Mouse (Mus musculus): ENCODE results near the gene Disc1.

Gene Disc1

GRCm38 (mm10) chr8:125053505-125054435, at the start of gene Disc1:
TSS of gene Disc1 (plus strand) at chr8:125054195.
- in situ Hi-C loops (cut with MboI; ENCODE audit: unreplicated experiment in 2 of 2), result loop anchor here (25.0 kb wide), 3 partner anchors 659 to 1209 kb away; partner anchors contain the start of gene Ntpcr (in 1 of the 2)

DNA sequence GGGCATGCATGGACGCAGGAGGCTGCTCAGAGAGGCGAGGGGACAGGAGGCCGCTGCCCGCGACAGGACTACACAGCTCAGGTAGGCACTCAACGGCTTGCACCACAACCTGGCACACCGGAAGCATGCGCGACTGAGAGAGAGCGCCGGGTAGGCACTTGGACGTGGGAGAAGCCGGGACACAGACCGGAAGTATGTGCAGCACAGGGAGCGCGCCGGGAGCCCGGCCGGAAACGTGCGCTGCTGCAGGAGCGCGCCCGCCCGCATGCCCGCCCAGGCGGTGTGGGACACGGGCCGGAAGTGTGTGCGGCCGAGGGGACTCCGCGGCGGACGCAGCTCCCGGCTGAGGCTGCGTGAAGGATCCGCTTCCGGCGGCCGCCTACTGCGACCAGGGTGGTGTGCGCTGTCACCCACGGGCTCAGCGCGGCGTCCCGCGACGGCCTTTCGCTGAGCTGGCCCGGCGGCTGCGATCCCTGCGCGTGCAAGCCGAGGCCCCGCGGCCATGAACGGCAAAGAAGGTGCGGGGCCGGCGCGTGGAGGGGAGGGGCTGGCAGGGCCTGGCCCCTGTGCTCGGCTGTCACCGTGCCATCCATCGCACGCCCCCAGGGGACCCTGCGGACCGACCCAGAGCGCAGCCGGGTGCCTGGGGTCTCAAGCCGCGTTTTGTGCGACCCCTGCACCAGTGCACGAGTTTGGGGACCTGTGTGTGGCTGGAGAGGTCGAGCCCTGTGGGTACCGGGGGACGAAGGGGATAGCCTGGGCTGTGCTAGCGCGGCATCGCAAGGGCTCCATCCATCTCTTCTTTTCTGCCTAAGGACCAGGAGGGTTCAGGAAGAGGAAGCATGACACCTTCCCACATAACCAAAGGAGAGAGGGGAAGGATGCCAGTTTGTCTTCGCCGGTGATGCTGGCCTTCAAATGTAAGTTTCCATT, 41.0 kb upstream of the Disc1 start, which contains the start of gene Tsnax:
Tsnax (plus strand) TSS at position 303 of the 933 bp plus-strand sequence.
- in situ Hi-C loops (cut with MboI; ENCODE audit: unreplicated experiment in 2 of 2), result loop anchor here in 1 of 2 experiments (10.0 kb wide), 1 partner anchor 58 kb away; no protein-coding TSS in a partner anchor

- in situ Hi-C loops (cut with MboI; ENCODE audit: unreplicated experiment in 2 of 2), result no loop called here
These were observed 29.9 kb upstream of the Disc1 start for GRCm38 (mm10) chr8:125024085-125024484.

DNA sequence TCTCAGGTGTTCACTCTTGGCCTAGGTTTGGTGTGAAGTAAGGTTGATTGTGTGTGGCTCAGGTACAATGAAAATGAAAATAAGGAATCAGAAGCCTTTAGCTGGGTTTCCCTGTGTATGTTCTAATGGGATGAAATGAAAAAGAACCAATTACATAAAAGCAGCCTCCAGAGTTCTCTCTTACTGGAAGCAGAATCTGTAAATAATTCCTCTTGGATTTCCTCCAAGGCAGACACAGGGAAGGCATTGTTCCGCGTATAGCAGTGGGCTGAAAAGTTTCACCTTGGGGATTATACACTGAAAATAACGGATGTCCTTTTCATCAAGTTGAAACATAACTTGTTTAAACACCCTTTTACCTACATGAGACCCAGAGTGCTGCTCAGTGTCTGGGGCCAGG, 26.8 kb upstream of the Disc1 start:
- in situ Hi-C loops (cut with MboI; ENCODE audit: unreplicated experiment in 2 of 2), result no loop called here

GRCm38 (mm10) chr8:125028841-125029240, 25.2 kb upstream of the Disc1 start:
- in situ Hi-C loops (cut with MboI; ENCODE audit: unreplicated experiment in 2 of 2), result no loop called here

GRCm38 (mm10) chr8:125031276-125031675, 22.7 kb upstream of the Disc1 start:
- in situ Hi-C loops (cut with MboI; ENCODE audit: unreplicated experiment in 2 of 2), result loop anchor here (5.0 to 10.0 kb wide), 4 partner anchors 134 to 406 kb away; partner anchors contain the start of genes Exoc8 (in 2 of the 2), Sprtn (in 2 of the 2), 2810004N23Rik (in 1 of the 2) and Gnpat (in 1 of the 2)

DNA sequence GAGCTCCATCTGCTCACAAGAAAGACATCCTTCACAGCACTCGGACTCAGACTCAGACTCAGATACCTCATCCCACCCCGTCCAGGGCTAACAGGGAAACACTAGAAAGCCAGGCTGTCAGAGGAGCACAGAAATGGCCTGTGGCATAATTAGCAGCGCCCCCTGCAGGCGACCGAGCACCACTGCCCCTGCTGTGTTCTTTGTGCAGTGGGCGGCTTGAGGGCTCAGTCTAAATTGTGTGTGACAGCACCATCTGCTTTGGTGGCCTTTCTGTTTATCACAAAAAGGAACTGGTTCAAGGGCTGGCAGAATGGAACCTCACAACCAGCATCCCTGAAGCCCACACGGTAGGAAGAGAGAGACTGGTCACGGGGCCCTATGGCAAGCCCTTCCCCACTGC, 19.3 kb upstream of the Disc1 start:
- in situ Hi-C loops (cut with MboI; ENCODE audit: unreplicated experiment in 2 of 2), result loop anchor here (5.0 to 10.0 kb wide), 4 partner anchors 137 to 410 kb away; partner anchors contain the start of genes Exoc8 (in 2 of the 2), Sprtn (in 2 of the 2), 2810004N23Rik (in 1 of the 2) and Gnpat (in 1 of the 2)

- in situ Hi-C loops (cut with MboI; ENCODE audit: unreplicated experiment in 2 of 2), result loop anchor here (10.0 kb wide), 3 partner anchors 142 to 412 kb away; partner anchors contain the start of genes 2810004N23Rik (in 1 of the 2), Exoc8 (in 1 of the 2), Gnpat (in 1 of the 2) and Sprtn (in 1 of the 2)
These were observed 16.9 kb upstream of the Disc1 start for GRCm38 (mm10) chr8:125037081-125037480.

GRCm38 (mm10) chr8:125038731-125039130, 15.3 kb upstream of the Disc1 start:
- in situ Hi-C loops (cut with MboI; ENCODE audit: unreplicated experiment in 2 of 2), result loop anchor here (10.0 kb wide), 3 partner anchors 144 to 414 kb away; partner anchors contain the start of genes 2810004N23Rik (in 1 of the 2), Exoc8 (in 1 of the 2), Gnpat (in 1 of the 2) and Sprtn (in 1 of the 2)

- in situ Hi-C loops (cut with MboI; ENCODE audit: unreplicated experiment in 2 of 2), result no loop called here
These were observed 13.2 kb upstream of the Disc1 start for GRCm38 (mm10) chr8:125040587-125041375.

DNA sequence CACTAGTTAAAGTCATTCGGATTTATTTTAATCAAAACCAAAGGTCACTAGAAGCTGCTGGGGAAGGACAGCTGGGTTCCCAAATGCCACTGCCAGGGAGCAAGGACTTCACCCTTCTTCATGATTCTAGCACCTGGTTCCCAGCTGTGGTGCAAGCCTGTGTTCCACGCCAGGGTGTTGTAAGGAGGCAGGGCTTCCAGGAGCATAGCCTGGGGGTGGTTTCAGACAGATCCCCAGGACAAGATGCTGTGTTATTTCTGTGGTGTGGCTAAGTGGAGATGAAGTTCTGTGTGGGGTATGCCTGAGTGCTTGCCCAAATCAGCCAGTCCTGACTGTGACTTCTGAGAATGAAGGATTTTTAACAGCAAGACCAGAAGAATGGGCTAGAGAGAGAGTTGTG, 12.5 kb upstream of the Disc1 start:
- in situ Hi-C loops (cut with MboI; ENCODE audit: unreplicated experiment in 2 of 2), result no loop called here

DNA sequence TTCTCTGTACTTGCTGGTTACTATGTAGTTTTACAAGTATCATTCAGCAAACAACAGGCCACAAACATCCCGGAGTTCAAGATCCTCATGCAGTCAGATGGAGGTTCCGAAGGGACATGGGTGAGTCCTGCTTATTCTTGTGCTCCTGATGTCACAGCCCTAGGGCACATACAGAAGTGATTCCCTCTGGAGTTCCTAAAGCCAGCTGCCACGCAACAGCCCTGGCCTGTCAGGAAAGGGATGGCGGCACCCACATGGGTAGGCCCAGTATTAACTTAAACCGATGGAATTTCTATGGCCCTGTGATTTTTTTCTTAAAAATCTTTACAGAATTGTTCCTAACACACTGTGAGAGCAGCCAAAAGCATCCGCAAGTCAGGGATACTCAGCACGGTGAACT, 10.6 kb upstream of the Disc1 start:
- in situ Hi-C loops (cut with MboI; ENCODE audit: unreplicated experiment in 2 of 2), result no loop called here

DNA sequence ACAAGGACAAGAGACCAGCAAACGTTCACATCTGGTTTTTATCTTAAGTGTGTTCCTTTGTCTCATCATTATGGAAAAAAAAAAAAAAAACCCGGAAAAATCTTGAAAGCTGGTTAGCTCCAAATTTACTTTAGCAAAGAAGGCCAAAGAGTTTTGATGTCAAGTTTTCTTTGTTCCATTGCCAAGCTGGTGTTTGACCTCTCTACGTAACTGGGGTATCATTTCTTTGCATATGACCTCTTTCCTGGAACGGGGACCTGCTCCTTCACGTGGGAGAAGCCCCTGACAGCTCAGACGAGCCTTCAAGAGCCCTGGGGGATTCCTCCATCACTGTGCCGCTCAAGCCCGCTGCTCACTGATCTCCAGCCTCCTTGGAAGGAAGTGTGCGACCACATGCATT, 10.1 kb upstream of the Disc1 start:
- in situ Hi-C loops (cut with MboI; ENCODE audit: unreplicated experiment in 2 of 2), result no loop called here

- in situ Hi-C loops (cut with MboI; ENCODE audit: unreplicated experiment in 2 of 2), result no loop called here
These were observed 8.2 kb upstream of the Disc1 start for GRCm38 (mm10) chr8:125045760-125046159.

DNA sequence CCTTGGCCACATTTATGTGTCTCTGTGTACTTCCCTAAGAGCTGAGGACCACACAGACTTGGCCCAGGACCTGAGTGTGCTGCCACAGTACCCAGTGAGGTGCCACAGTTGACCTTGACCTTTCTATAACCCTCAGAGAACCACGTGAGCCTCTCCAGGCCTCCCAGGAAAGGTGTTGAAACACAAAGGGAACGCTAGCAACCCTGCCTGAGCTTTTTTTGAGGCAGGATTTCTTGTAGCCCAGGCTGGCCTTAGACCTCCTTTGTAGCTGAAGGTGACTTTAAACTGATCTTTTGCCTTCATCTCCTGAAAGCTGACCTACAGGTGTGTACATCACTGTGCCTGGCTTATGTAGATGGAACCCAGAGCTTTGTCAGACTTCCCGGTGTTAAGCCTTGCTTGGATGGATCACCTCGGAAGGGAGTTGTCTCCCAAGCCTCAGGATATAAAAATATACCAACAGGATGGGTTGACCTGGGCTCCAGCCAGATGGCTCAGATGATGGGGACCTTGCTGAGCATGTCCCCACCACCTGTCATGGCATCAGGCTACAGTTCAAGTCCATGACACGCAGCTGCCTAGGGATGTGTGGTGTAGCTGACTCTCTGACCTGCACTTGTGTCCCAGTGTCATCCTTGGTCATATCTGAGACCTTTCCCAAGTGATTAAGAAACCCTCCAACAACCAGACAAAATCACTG, 4.8 kb upstream of the Disc1 start:
- in situ Hi-C loops (cut with MboI; ENCODE audit: unreplicated experiment in 2 of 2), result no loop called here

DNA sequence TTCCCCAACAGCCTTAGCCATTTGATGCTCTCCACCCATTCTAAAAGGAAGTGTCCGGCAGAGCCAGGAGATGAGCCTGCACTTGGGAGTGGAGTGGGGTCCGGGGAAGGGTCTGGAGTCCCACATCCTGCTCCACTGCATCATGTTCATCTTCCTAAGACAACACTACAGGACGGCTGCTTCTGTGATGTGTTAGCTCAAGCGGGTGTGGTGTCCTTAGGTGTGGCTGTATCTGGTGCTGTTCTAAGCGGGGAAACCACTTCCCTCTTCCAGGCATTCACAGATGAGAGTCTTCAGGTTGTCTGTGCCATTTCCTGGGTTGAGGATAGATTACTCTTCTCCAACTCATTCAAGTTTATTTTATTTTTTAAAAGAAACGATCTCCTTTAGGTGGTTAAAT, 4.2 kb upstream of the Disc1 start:
- in situ Hi-C loops (cut with MboI; ENCODE audit: unreplicated experiment in 2 of 2), result loop anchor here (25.0 kb wide), 3 partner anchors 662 to 1212 kb away; partner anchors contain the start of gene Ntpcr (in 1 of the 2)

DNA sequence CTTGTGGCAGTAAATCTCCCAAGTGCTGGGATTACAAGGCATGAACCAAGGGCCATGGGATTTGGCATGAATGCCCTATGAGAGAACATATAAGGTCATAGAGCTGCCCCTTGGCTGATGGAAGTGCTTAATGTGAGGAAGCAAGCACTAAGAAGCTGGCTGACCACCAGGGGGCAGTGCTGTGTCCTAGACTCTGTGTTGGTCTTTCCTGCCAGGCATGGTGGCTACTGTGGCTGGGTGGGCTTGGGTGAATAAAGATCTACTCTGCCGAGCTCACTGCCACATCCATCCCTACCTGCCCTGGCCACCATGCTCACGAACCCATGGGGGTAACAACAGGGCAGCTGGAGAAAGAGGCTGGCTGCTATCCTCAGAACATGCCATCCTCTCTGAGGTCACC, 2.0 kb upstream of the Disc1 start:
- in situ Hi-C loops (cut with MboI; ENCODE audit: unreplicated experiment in 2 of 2), result loop anchor here (25.0 kb wide), 3 partner anchors 660 to 1210 kb away; partner anchors contain the start of gene Ntpcr (in 1 of the 2)

DNA sequence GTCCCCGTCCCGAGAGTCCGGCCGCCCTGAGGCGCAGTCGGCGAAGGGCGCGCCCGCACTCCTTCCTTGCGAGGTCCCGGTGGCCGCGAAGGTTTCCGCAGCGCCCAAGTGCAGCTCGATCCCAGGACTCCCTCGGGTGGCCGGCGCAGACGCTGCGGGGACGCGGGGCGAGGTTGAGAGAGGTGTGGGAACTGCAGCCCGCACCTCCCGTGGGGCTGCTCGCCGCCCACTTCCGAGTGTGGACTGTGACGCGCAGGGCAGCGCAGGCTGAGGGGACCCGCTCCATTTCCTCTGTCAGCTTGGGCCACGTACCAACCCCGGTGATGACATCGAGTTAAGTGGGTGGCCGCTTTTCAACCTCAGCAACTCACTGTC, 428 bp downstream of the Disc1 start:
- in situ Hi-C loops (cut with MboI; ENCODE audit: unreplicated experiment in 2 of 2), result loop anchor here (25.0 kb wide), 3 partner anchors 658 to 1208 kb away; partner anchors contain the start of gene Ntpcr (in 1 of the 2)

All from v-Abl transformed pro-B cells (cell line).